Mouse (Mus musculus): ENCODE data around the gene Kif14.

The Kif14 gene

DNA sequence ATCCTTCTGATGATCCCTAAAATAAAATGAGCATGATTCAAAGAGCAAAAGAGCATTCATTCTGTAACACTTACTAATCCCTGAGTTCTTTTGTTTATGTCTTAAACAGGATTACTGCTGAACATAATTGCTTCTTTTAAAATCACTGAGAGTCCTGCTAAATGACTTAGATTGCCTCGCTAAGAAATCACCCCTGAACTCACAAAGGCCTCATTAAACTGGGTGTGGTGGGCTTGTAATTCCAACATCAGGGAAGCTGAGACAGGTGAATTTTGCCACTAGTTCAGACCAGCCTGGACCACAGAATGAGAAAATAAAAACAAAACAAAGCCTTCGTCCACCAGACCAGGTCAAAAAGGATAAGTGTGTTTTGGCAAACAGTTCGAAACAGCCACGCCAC, 8.7 kb upstream of the Kif14 start:
- TF ChIP-seq GATA4 (IDR thresholded peaks at IDR 0.05; ENCODE audit: insufficient replicate concordance, low read length): no peak

DNA sequence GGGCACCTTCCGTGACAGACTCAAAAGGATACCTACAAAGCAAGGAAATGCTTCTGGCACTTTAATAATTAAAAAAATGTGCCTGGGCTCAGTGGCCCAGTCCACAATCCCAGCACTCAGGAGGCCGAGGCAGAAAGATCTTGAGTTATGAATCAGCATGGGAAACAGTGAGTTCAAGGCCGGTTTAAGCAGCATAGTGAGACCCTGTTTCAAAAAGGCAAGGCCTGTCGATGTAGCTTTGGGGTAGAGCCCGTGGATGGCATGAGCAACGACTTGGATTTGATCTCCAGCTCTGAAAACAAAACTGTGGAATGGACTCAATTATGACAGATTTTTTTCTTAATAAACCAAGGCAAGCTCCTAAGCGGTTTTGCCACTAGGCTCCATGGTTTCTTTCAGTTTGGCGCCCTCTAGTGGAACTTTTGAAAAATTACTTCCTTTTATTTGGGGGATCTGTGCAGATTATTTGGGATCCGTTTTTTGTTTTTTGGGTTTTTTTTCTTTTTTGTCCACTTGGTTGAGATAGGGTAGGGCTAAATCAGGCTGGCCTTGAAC, 7.4 kb upstream of the Kif14 start:
- no peak for TF ChIP-seq GATA4 (IDR thresholded peaks at IDR 0.05; ENCODE audit: insufficient replicate concordance, low read length)

DNA sequence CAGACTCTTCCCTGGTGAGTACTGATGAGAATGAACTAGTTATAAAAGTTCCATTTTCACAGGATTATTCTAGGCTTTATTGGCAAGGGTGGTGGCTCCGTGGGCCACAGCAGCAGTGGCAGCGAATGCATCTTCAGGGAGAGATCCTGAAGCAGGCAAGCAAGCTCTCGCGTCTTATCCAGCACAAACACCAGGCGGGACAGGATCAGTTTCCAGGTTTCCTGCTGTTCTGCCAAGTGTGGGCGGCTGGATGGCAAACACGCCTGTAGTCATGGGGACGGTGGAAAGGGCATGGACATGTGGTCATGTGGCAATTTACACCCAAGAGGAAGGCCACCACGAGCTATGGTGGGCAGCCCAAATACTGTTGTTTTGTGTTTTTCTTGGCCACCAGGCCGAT, 3.7 kb upstream of the Kif14 start:
- TF ChIP-seq GATA4 (IDR thresholded peaks at IDR 0.05; ENCODE audit: insufficient replicate concordance, low read length): no peak

DNA sequence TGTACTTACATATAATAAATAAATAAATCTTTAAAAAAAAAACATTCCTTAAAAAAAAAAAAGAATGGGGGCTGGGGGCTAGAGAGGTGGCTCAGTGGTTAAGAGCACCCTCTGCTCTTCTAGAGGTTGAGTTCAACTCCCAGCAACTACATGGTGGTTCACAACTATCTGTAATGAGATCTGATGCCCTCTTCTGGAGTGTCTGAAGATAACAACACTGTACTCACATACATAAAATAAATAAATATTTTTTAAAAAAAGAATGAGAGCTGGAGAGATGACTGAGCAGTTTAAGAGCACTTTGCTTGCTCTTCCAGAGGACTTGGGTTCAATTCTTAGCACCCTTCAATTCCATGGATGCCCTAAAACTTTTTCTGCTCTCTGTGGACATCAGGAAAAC, 975 bp upstream of the Kif14 start:
- TF ChIP-seq GATA4 (IDR thresholded peaks at IDR 0.05; ENCODE audit: insufficient replicate concordance, low read length): no peak

DNA sequence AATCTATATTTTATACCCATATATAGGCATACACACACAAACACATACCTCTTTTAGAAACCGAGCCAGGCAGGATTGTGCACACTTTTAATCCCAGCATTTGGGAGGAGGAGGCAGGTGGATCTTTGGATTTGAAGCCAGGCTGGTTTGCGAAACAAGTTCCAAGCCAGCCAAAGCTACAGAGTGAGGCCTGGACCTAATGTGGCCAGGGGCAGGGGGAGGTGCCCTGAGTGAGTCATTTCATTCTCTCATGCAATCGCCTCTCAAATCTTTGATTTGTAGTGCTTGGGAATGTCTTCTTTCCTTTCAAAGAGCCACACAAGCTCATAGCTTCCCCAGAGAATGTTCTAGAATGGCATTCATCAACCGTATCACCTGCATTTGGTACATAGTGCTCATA, 3.3 kb downstream of the Kif14 start:
- no peak for TF ChIP-seq GATA4 (IDR thresholded peaks at IDR 0.05; ENCODE audit: insufficient replicate concordance, low read length)

DNA sequence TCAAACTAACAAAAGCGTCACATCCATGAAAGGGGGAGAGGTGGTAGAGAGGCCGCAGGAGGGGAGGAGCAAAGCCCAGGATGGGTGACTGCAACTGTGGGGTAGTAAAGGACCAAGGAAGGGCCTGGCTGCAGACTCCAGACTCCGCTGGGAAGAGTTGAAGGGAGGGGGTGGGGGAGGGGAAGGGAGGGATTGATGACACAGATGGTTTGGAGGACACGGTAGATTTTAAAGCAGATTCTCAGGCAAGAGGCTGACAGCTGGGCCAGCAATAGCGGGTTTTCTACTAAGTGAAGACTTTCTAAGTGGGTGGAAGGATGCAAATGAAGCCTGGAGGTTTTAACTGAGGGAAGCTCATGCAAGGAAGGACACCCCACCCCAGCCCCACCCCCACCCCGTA, 4.3 kb downstream of the Kif14 start:
- TF ChIP-seq GATA4 (IDR thresholded peaks at IDR 0.05; ENCODE audit: insufficient replicate concordance, low read length): no peak

DNA sequence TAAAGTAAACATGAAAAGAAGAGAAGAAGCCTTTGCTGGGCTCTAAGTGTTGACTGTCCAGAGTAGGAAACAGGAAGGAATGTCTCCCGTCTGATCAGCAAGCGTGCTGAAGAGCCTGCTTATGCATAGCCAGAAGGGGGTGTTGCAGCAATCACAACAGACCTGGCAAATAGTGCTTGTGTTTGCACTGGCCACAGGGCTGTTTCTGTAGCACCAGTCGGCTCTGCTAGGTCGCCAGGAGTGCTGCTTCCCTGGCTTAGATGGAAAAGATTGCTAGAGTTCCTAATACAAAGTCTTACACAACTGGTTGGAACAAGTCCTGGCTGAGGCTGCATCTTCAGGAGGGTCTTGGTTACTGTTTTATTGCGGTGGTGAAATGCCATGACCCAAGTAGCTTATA, 25.5 kb downstream of the Kif14 start:
- no peak for TF ChIP-seq GATA4 (IDR thresholded peaks at IDR 0.05; ENCODE audit: insufficient replicate concordance, low read length)

DNA sequence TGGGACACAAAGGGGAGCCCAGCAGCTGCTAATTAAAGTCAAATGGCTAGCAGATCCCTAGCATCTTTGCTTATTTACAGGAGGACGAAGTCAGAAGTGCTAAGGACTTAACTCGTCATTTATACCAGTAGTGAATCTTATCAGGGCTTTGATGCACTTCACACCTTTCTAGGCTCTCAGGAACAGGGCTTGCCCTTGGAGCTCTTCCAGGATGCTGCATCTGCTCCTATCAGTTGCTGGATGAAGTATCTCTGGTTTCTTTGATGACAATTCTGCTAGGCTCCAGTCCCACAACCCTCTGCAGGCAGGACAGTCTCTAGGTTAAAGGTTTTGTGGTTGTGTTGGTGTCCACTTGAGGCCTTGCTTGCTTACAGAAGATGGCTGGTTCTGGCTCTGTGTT, 26.1 kb downstream of the Kif14 start:
- TF ChIP-seq GATA4 (IDR thresholded peaks at IDR 0.05; ENCODE audit: insufficient replicate concordance, low read length): no peak

DNA sequence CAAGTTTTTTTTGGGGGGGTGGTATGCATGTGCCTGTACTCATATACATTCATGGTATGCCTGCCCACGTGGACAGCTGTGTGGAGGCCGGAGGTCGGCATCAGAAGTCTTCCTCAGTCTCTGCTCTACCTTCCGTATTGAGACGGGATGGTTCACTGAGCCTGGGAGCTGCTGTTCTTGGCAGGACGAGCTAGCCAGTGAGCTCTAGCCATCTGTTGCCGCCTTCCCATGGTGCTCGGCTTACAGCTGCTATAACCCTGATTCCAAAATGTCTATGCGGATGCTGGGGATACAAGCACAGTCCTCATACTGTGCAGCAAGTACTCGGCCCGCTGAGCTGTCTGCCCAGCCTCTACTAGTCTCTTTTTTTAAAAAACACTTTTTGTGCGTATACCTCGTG, 33.2 kb downstream of the Kif14 start:
- TF ChIP-seq GATA4 (IDR thresholded peaks at IDR 0.05; ENCODE audit: insufficient replicate concordance, low read length): no peak

DNA sequence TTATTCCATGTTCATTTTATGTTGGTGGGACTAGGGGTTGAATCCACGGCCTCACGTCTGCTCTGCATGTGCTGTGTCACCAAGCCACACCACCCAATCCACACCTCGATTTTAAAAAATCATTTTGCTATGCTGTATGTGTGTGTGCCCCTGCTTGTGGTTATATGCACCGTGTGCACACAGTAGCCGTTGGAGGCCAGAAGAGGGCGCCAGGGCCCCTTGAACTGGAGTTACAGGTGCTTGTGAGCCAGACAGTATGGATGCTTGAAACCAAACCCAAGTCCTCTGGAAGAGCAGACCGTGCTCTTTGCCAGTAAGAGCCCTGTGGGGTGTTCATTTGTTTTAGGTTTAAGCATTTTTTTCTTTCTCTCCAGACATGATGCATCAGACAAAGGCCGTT, 36.8 kb downstream of the Kif14 start:
- TF ChIP-seq GATA4 (IDR thresholded peaks at IDR 0.05; ENCODE audit: insufficient replicate concordance, low read length): no peak

DNA sequence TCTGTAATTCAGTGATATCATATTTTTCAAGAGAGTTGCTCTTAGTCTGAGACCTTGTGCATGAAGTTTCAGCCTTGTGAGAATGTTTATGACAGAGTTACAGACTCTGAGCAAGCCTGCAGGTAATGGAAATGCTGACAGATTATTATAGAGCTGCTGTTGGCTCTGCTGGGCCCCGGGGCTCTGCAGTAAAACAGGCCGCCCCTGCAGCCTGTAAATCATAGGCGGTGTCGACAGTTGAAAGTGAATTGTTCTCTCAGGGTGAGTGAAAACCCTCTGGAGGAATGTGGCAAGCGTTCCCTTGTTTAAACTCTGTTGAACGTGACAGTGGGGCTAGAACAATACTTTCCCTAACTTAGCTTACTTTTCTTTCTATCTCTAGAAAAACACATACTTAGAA, 46.2 kb downstream of the Kif14 start:
- TF ChIP-seq GATA4 (IDR thresholded peaks at IDR 0.05; ENCODE audit: insufficient replicate concordance, low read length): no peak

DNA sequence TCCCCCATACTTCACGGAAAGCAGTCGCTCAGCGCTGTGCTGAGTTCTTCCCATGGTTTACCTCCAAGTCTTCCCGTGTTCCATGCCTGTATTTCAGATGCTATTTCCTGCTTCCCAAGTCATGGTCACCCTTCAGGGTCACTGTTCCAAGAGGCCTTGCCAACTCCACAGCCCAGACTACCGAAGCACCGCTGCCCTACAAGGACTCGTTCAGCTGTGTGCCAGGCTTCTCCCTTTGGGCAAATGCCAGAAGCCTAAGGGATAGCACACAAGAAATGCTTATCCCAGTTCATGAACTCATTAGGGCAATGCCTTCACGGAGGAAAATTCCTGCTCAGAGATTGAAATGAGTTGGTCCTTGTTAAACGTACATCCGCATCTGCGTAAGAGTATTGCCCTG, 47.0 kb downstream of the Kif14 start:
- TF ChIP-seq GATA4 (IDR thresholded peaks at IDR 0.05; ENCODE audit: insufficient replicate concordance, low read length): no peak

DNA sequence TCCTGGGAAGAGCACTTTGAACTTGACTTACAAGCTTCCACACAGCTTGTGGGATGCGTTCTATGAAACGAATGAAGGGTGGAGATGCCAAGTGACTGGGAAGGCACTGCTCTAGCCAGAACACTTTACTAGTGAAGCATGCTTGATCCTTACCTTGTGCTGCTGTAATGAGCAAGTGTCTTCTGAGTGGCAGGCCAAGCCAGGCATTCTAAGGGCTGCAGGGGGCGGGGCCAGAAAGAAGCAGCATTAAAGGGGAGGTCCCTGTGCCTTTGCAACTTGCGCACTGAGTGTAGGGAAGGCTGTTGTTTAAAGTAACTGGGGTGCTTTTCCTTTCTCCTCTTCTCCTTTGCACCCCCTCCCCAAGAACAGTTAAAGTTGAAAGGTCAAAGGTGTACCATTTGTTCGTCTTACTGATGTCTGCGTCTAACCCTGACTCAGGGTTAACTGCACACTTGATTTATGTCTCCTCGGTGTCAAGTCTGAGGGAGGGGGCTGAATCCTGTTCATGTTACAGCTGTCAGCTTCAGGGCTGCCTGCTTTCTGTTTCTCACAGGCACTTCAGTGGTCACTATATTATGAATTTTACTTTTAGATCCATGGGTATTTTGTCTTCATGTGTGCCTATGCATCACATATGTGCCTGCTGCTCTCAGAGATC, 52.7 kb downstream of the Kif14 start:
- TF ChIP-seq GATA4 (IDR thresholded peaks at IDR 0.05; ENCODE audit: insufficient replicate concordance, low read length): no peak

DNA sequence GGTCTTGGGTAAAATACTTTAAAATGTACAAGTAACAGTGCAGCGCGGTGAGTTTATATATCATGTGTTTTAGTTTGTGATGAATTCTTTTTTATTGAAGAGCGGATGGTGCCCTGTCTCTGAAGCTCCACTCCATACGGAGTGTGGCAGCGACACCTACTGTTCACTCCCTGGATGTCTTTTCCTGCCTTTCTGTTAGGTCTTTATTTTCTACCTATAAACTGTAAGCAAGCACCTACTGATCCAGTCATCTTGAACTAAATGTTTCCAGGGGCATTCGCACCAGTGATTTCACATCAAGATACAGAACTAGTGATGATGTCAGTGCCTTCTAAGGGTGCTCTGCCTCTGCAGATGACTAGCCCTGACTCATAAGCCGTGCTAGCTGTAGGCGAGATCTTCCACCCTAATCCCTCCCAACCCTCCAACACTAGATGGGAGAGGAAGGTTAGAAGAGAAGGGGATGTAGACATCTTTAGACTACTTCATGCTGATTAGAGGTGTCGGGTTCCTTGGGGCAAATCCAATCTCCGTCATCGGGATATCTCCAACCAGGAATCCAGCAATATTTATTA, 55.3 kb downstream of the Kif14 start:
- no peak for TF ChIP-seq GATA4 (IDR thresholded peaks at IDR 0.05; ENCODE audit: insufficient replicate concordance, low read length)

DNA sequence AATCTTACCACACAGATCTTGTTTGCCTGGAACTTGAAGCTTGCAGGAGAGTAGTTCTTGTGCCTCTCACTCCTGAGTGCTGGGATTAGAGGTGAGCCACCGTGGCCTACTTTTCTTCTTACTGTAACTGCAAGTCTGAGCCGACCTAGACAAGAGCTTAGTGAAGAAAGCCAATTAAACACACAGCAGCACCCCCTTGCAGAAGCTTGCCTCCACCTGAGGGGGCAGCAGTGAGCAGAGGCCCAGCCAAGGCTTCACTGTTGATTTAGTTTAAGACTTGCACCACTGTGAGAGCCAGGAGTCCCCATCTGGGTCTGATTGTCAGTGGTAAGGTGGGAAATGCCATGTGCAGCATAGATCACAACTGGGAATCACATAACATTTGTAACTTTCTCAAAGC, 58.8 kb downstream of the Kif14 start:
- no peak for TF ChIP-seq GATA4 (IDR thresholded peaks at IDR 0.05; ENCODE audit: insufficient replicate concordance, low read length)

DNA sequence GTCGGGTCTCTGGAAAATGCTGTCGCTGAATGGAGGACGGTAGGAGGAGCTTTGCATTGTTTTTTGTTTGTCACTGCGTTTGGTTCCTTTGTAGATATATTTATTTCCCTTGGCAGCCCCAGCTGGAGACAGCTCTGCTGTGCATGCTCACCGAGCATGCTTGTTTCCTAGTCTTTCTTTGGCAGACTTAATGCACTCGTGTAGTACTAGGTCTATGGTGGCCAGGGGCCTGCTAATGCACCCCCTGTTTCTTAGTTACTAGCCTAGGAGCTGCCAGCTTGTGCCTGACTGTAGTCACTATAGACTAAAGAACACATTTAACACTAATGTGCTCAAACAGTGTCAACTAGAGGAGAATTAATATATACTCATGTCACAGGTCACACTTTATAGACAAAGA, 59.7 kb downstream of the Kif14 start:
- no peak for TF ChIP-seq GATA4 (IDR thresholded peaks at IDR 0.05; ENCODE audit: insufficient replicate concordance, low read length)

DNA sequence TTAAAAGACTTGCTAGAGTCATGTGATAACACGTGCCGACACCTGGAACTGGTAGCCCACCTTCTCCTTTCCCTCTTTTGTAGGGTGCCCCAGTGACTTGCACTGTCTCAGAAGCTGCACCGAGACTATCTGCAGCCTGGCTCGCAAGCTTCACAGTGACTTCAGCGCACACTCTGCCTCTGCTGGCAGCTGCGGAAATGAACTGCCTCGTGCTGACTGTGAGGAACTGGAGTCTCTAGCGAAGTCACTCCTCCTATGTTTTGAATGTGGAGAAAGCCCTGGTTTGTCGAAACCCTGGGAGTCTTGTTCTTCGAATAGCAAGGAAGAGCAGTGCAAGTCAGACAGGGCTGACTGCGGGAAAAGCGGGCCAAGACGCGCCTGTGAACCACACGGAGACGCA, 61.0 kb downstream of the Kif14 start:
- TF ChIP-seq GATA4 (IDR thresholded peaks at IDR 0.05; ENCODE audit: insufficient replicate concordance, low read length): no peak

Measured in liver, adult (tissue).